Mouse (Mus musculus) MEL (cell line): ENCODE measurements at regions not wholly inside any gene's neighbourhood (a gene's known extent, or its start where the extent isn't known, plus 50 kb on each side); places are given as distances from the start of the nearest gene placed in this dataset.
"Not testable (repeated sequence)": the region's sequence is repeated elsewhere in the genome, so short reads cannot be mapped to it uniquely, and the experiment has no call there.

Source experiments
- DNase-seq: peaks from one replicate; pipeline ENCODE4 v3.0.0; 2011; ENCODE audit warnings: low read depth, low spot score
- H3K27ac ChIP-seq: 2 replicates; pipeline ENCODE4 v1.5.1; 2012; ENCODE audit warnings: low read depth, mild to moderate bottlenecking, control low read depth, low read length, moderate library complexity; ENCODE audit not compliant: control insufficient read depth
- H3K27me3 ChIP-seq, 2 experiments: fragments of 150-350 bp in 1 of 2; sonication (generic) in 1 of 2; 2 replicates each; pipeline ENCODE4 v1.6.1; 2012; ENCODE audit warnings: low read length in 2 of 2, mild to moderate bottlenecking in 2 of 2, improper control_type of control experiment in 1 of 2, moderate library complexity in 1 of 2; ENCODE audit not compliant: insufficient read depth in 2 of 2, control insufficient read depth in 1 of 2
- H3K36me3 ChIP-seq, 2 experiments: 2 replicates each; pipeline ENCODE4 v1.6.1; 2012 to 2014; ENCODE audit warnings: low read length in 2 of 2, improper control_type of control experiment in 1 of 2, inconsistent platforms in 1 of 2, mild to moderate bottlenecking in 1 of 2; ENCODE audit not compliant: insufficient read depth in 2 of 2, control insufficient read depth in 1 of 2
- H3K4me1 ChIP-seq, 2 experiments: fragments of 150-350 bp in 1 of 2; sonication (generic) in 1 of 2; 2 replicates each; pipeline ENCODE4 v1.6.1; 2012; ENCODE audit warnings: low read length in 2 of 2, improper control_type of control experiment in 1 of 2, mild to moderate bottlenecking in 1 of 2; ENCODE audit not compliant: insufficient read depth in 2 of 2, control insufficient read depth in 1 of 2
- H3K4me3 ChIP-seq, 2 experiments: fragments of 150-350 bp in 1 of 2; sonication (generic) in 1 of 2; 2 replicates each; pipeline ENCODE4 v1.5.1; 2012; ENCODE audit warnings: low read depth in 2 of 2, low read length in 2 of 2, mild to moderate bottlenecking in 2 of 2, moderate library complexity in 2 of 2, control low read depth in 1 of 2, improper control_type of control experiment in 1 of 2; ENCODE audit not compliant: control insufficient read depth in 1 of 2, insufficient read depth in 1 of 2
- H3K79me2 ChIP-seq: 2 replicates; pipeline ENCODE4 v1.6.1; 2012; ENCODE audit warnings: mild to moderate bottlenecking, low read length, moderate library complexity; ENCODE audit not compliant: control insufficient read depth, poor library complexity, insufficient read depth
- H3K9ac ChIP-seq: 2 replicates; pipeline ENCODE4 v1.6.1; 2012; ENCODE audit warnings: low read depth, mild to moderate bottlenecking, control low read depth, low read length, moderate library complexity; ENCODE audit not compliant: control insufficient read depth, poor library complexity, severe bottlenecking
- H3K9me3 ChIP-seq: fragments of 150-350 bp; sonication (generic); replicated peaks from 2 replicates; pipeline ENCODE4 v1.6.1; 2012; ENCODE audit warnings: mild to moderate bottlenecking, low read length, improper control_type of control experiment, moderate library complexity; ENCODE audit not compliant: insufficient read depth
- BHLHE40 ChIP-seq: IDR thresholded peaks from 2 replicates; pipeline ENCODE4 v1.6.1; 2012; ENCODE audit warnings: low read depth, mild to moderate bottlenecking, inconsistent platforms, low read length, improper control_type of control experiment, borderline replicate concordance
- CTCF ChIP-seq, 3 experiments: IDR thresholded peaks in 2 of 3; conservative IDR thresholded peaks in 1 of 3; 2 replicates each; pipeline ENCODE4 v1.5.1; 2011 to 2012; ENCODE audit warnings: low read length in 3 of 3, low read depth in 2 of 3, mild to moderate bottlenecking in 2 of 3, improper control_type of control experiment in 1 of 3, inconsistent platforms in 1 of 3, mixed read lengths in 1 of 3, moderate library complexity in 1 of 3; ENCODE audit not compliant: control insufficient read depth in 1 of 3, insufficient read depth in 1 of 3, poor library complexity in 1 of 3, severe bottlenecking in 1 of 3
- E2F4 ChIP-seq: IDR thresholded peaks from 2 replicates; pipeline ENCODE4 v1.6.1; 2011; ENCODE audit warnings: low read depth, low read length, improper control_type of control experiment, borderline replicate concordance
- ELF1 ChIP-seq: IDR thresholded peaks from 2 replicates; pipeline ENCODE4 v1.6.1; 2014; ENCODE audit warnings: low read depth, mild to moderate bottlenecking, inconsistent platforms, low read length, improper control_type of control experiment, moderate library complexity
- EP300 ChIP-seq, 2 experiments: IDR thresholded peaks; 2 replicates each; pipeline ENCODE4 v1.6.1; 2011; ENCODE audit warnings: improper control_type of control experiment in 2 of 2, low read length in 2 of 2, low read depth in 1 of 2, mild to moderate bottlenecking in 1 of 2
- ETS1 ChIP-seq: IDR thresholded peaks from 2 replicates; pipeline ENCODE4 v1.6.1; 2012; ENCODE audit warnings: low read depth, mild to moderate bottlenecking, inconsistent platforms, low read length, improper control_type of control experiment, moderate library complexity
- GABPA ChIP-seq: IDR thresholded peaks from 2 replicates; pipeline ENCODE4 v1.6.1; 2012; ENCODE audit warnings: low read depth, mild to moderate bottlenecking, inconsistent platforms, low read length, improper control_type of control experiment, moderate library complexity
- JUND ChIP-seq: IDR thresholded peaks from 2 replicates; pipeline ENCODE4 v1.6.1; 2011; ENCODE audit warnings: low read depth, mild to moderate bottlenecking, improper control_type of control experiment, low read length
- KAT2A ChIP-seq: conservative IDR thresholded peaks from 2 replicates; pipeline ENCODE4 v1.6.1; 2012; ENCODE audit warnings: low read depth, low read length, improper control_type of control experiment, inconsistent platforms
- MAFK ChIP-seq: IDR thresholded peaks from 2 replicates; pipeline ENCODE4 v1.6.1; 2011; ENCODE audit warnings: low read depth, mild to moderate bottlenecking, low read length, improper control_type of control experiment, borderline replicate concordance
- MAX ChIP-seq: IDR thresholded peaks from 2 replicates; pipeline ENCODE4 v1.6.1; 2011; ENCODE audit warnings: low read length, improper control_type of control experiment
- MAZ ChIP-seq: IDR thresholded peaks from 2 replicates; pipeline ENCODE4 v1.6.1; 2012; ENCODE audit warnings: low read depth, mild to moderate bottlenecking, inconsistent platforms, low read length, improper control_type of control experiment
- MXI1 ChIP-seq: IDR thresholded peaks from 2 replicates; pipeline ENCODE4 v1.6.1; 2011; ENCODE audit warnings: mild to moderate bottlenecking, low read depth, low read length, improper control_type of control experiment
- MYC ChIP-seq: IDR thresholded peaks from 2 replicates; pipeline ENCODE4 v1.6.1; 2011; ENCODE audit warnings: low read depth, mild to moderate bottlenecking, low read length, improper control_type of control experiment, moderate library complexity
- NELFE ChIP-seq: IDR thresholded peaks from 2 replicates; pipeline ENCODE4 v1.6.1; 2011; ENCODE audit warnings: low read depth, low read length, improper control_type of control experiment
- POLR2A ChIP-seq, 2 experiments: IDR thresholded peaks; 2 replicates each; pipeline ENCODE4 v1.6.1; 2011 to 2012; ENCODE audit warnings: low read length in 2 of 2, mild to moderate bottlenecking in 2 of 2, control low read depth in 1 of 2, improper control_type of control experiment in 1 of 2, low read depth in 1 of 2, moderate library complexity in 1 of 2; ENCODE audit not compliant: control insufficient read depth in 1 of 2, insufficient read depth in 1 of 2, poor library complexity in 1 of 2
- POLR2AphosphoS5 ChIP-seq: IDR thresholded peaks from 2 replicates; pipeline ENCODE4 v1.6.1; 2012; ENCODE audit warnings: low read depth, borderline replicate concordance, mild to moderate bottlenecking, inconsistent platforms, low read length, moderate library complexity, mixed read lengths
- RAD21 ChIP-seq: IDR thresholded peaks from 2 replicates; pipeline ENCODE4 v1.6.1; 2011; ENCODE audit warnings: mild to moderate bottlenecking, low read depth, low read length, improper control_type of control experiment
- SIN3A ChIP-seq: IDR thresholded peaks from 2 replicates; pipeline ENCODE4 v1.6.1; 2012; ENCODE audit warnings: low read length, improper control_type of control experiment, inconsistent platforms
- SMC3 ChIP-seq: IDR thresholded peaks from 2 replicates; pipeline ENCODE4 v1.6.1; 2011; ENCODE audit warnings: low read depth, low read length, improper control_type of control experiment
- TBP ChIP-seq: IDR thresholded peaks from 2 replicates; pipeline ENCODE4 v1.8.0; 2011; ENCODE audit warnings: low read depth, low read length, improper control_type of control experiment
- USF1 ChIP-seq: IDR thresholded peaks from 2 replicates; pipeline ENCODE4 v1.6.1; 2014; ENCODE audit warnings: low read depth, mild to moderate bottlenecking, inconsistent platforms, low read length, improper control_type of control experiment, moderate library complexity
- ZC3H11A ChIP-seq: IDR thresholded peaks from 2 replicates; pipeline ENCODE4 v1.6.1; 2012; ENCODE audit warnings: low read depth, mild to moderate bottlenecking, inconsistent platforms, low read length, improper control_type of control experiment
- ZMIZ1 ChIP-seq: IDR thresholded peaks from 2 replicates; pipeline ENCODE4 v1.6.1; 2012; ENCODE audit warnings: low read depth, mild to moderate bottlenecking, inconsistent platforms, low read length, improper control_type of control experiment, moderate library complexity
- ZNF384 ChIP-seq: IDR thresholded peaks from 2 replicates; pipeline ENCODE4 v1.6.1; 2012; ENCODE audit warnings: low read depth, mild to moderate bottlenecking, inconsistent platforms, low read length, improper control_type of control experiment

DNA sequence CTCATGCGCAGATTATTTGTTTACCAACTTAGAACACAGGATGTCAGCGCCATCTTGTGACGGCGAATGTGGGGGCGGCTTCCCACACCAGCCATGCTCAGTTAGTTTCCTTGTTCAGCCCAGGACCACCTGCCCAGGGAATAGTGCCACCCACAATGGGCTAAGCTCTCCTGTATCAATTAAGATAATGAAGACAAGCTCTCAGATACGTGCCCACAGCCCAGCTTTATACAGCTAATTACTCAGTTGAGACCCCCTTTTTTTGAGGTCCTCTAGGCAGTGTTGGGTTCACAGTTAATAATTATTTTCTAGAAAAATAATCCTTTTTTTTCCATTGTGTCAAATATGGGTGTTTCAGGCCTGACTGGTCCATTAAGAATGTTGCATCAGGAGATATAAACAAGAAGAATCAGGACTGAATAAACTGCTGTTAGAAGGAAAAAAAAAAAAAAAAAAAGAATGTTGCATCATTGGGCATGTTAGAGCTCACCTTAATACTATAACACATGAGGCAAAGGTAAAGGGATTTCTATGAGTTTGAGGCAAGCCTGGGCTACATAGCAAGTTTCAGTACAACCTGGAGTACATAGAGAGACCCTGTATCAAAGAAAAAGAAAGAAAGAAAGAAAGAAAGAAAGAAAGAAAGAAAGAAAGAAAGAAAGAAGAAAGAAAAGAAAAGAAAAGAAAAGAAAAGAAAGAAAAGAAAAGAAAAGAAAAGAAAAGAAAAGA lies 207.5 kb downstream of the Samd9l start:
- DNase-seq, H3K9me3 ChIP-seq, H3K4me1 ChIP-seq, H3K9ac ChIP-seq, H3K36me3 ChIP-seq, H3K27ac ChIP-seq, H3K27me3 ChIP-seq, H3K4me3 ChIP-seq, H3K79me2 ChIP-seq: not testable (repeated sequence)

DNA sequence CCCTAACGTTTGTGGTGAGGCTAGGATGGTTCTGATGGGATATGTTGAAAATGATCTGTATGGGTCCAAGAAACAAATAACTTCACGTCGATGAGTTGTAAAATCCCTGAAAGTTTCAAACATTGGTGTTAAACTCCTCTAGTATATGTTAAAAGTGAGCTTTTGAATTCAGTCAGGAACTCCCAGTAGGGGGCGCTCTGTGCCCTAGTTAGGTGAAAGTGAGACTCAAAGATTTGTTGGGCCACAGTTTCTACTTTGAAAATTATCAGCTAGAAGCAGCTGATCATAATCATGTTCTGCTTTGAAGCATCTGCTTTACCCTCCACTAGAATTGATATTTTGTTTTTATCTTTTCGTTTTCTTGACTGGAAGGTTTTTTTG lies 215.6 kb downstream of the Samd9l start:
- H3K27ac ChIP-seq: no peak overlapping the region
- H3K9ac ChIP-seq: no peak overlapping the region
- H3K4me1 ChIP-seq: no peaks in the 10 kb centered on the region
- TF ChIP-seq RAD21 (peak; percentile 71), ETS1 (no peak), SIN3A (no peak), SMC3 (peak; percentile 64), CTCF (IDR thresholded peaks at IDR 0.05 in 2 of 3, conservative IDR thresholded peaks at IDR 0.05 in 1 of 3; ENCODE audit: control insufficient read depth in 1 of 3, insufficient read depth in 1 of 3, low read depth in 2 of 3, low read length in 3 of 3, poor library complexity in 1 of 3, severe bottlenecking in 1 of 3) (peak; percentile 52 to 68 (median 54); a peak in 5 of 6 replicates), JUND (no peak), MXI1 (no peak)
- H3K36me3 ChIP-seq: no peaks in the 10 kb centered on the region
- H3K4me3 ChIP-seq: no peak overlapping the region
- no peaks in the 10 kb centered on the region for H3K79me2 ChIP-seq
- DNase-seq: peak; percentile 76
- no peaks in the 10 kb centered on the region for H3K9me3 ChIP-seq
- H3K27me3 ChIP-seq: no peaks in the 10 kb centered on the region

DNA sequence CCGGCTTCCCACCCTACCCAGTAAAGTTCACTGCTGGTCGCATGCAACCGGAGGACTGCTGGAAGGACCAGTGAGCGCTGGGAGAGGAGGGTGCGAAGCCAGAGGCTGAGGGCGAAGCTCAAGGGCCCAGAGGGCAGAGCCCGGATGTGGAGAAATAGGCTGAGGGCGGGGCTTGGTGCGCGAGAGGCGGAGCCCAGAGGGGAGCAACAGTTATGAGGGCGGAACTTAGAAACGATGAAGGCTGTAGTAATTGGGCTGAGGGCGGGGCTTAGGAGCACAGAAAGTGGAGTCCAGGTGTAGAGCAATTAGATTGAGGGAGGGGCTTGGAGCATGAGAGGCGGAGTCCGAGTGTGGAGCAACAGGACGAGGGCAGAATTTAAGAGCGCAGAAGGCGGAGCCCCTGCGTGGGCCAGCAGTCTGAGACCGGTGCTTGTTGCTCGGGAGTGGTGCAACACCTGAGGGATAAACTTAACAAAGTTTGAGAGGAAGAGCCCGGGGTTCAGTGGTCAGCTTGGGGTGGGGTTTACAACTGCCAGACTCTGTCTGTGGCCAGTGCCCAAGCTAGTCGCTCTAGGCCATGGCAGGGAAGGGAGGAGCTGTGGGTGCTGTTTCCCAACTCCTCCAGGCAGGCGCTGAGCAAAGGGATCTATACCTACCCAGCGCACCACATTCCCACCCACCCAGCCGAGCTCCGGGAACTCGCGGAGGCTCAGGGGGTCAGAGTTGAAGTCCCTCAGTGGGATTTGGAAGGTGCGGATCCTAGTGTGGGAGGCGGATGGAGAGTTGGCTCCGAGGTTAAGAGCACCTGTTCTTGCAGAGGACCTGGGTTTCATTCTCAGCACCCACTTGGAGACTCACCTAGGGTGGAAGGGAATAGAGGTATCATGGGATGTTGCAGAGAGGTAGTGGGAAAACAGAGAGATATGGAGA lies 216.2 kb downstream of the Samd9l start:
- Histone ChIP-seq H3K4me3 (no peak overlapping the region), H3K4me1 (no peaks in the 10 kb centered on the region), H3K36me3 (no peaks in the 10 kb centered on the region), H3K9me3 (no peaks in the 10 kb centered on the region), H3K27ac (no peak overlapping the region), H3K79me2 (no peaks in the 10 kb centered on the region), H3K27me3 (no peaks in the 10 kb centered on the region), H3K9ac (no peak overlapping the region)
- DNase-seq: no peak
- TF ChIP-seq MYC (no peak), USF1 (no peak), ZNF384 (no peak), RAD21 (no peak), ELF1 (no peak), MAZ (no peak), BHLHE40 (no peak), SMC3 (no peak), POLR2A (IDR thresholded peaks at IDR 0.05; ENCODE audit: control insufficient read depth in 1 of 2, insufficient read depth in 1 of 2, low read depth in 1 of 2, low read length in 2 of 2, poor library complexity in 1 of 2) (no peak), ZC3H11A (no peak), POLR2AphosphoS5 (no peak), TBP (no peak), GABPA (no peak), KAT2A (no peak), MAX (no peak), ZMIZ1 (no peak), MAFK (no peak), E2F4 (no peak), EP300 (IDR thresholded peaks at IDR 0.05; ENCODE audit: low read depth in 1 of 2, low read length in 2 of 2) (no peak), NELFE (no peak)
